In the genomic region with DNA sequence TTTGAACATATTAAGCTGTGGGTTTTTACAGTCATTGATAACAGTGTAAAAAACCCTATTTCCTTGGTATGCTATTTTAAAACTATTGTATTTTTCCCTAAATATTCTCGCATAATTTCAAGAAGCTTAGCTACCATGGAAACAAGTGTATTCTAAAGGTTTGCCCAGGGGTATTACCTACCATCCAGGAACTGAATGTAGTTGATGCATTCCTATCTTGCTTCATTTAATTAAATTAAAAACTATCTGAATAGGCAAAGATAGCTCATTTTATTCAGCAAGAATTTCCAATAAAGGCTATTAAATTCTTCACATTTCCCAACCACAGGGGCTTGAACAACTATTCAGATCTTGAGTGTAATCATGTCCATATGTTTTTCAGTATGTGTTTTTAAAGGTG, we compare ENCODE assay signal across 22 mouse cellular contexts.
DNase-seq lines count a peak whose midpoint lies in the region; ATAC-seq and TF ChIP-seq lines count a peak whose summit lies in the region.
"Had no signal": no experiment of that assay in that cellular context is flagged by ENCODE, and none has a peak within 500 bp of the region (broad histone marks: within the 10 kb centered on the region; RNA-seq: fewer than 3 reads in every experiment).

No protein-coding gene starts in this region.

- H3K4me3 ChIP-seq in midbrain, embryonic 11.5 days (ENCODE audit: low read depth, low read length), result no peak overlapping the region
- H3K4me3 ChIP-seq in midbrain, embryonic 10.5 days, result no peak overlapping the region
- no peak overlapping the region for H3K4me3 ChIP-seq in midbrain, embryonic 14.5 days (replicated peaks; ENCODE audit: low read depth, low read length)
- no peak overlapping the region for H3K4me3 ChIP-seq in midbrain, embryonic 16.5 days (ENCODE audit: low read depth, low read length)

- no peak overlapping the region for H3K4me2 ChIP-seq in midbrain, embryonic 11.5 days
- no peak overlapping the region for H3K4me2 ChIP-seq in midbrain, embryonic 14.5 days (ENCODE audit: low read length)
- no peak overlapping the region for H3K4me2 ChIP-seq in midbrain, embryonic 16.5 days (ENCODE audit: low read length)

- no peaks in the 10 kb centered on the region for H3K27me3 ChIP-seq in midbrain, embryonic 11.5 days (ENCODE audit: control insufficient read depth, insufficient read depth, low read length)
- no peaks in the 10 kb centered on the region for H3K27me3 ChIP-seq in midbrain, embryonic 10.5 days (ENCODE audit: low read depth, poor library complexity, severe bottlenecking)
- H3K27me3 ChIP-seq in midbrain, embryonic 14.5 days (ENCODE audit: control insufficient read depth, insufficient read depth, low read length), result no peaks in the 10 kb centered on the region
- H3K27me3 ChIP-seq in midbrain, embryonic 16.5 days (ENCODE audit: control insufficient read depth, insufficient read depth, low read depth, low read length), result no peaks in the 10 kb centered on the region
- H3K27me3 ChIP-seq: CH12.LX, Patski had no signal

- H3K4me1 ChIP-seq in midbrain, embryonic 11.5 days (ENCODE audit: control insufficient read depth, insufficient read depth, low read length), result no peaks in the 10 kb centered on the region
- peaks cover 18% of the 10 kb centered on the region for H3K4me1 ChIP-seq in midbrain, embryonic 10.5 days
- 0 out of 2 replicates have a peak, but pooled peaks cover 10% of the 10 kb centered on the region for H3K4me1 ChIP-seq in midbrain, embryonic 14.5 days (ENCODE audit: control insufficient read depth, insufficient read depth, low read length)
- no peaks in the 10 kb centered on the region for H3K4me1 ChIP-seq in midbrain, embryonic 16.5 days (ENCODE audit: control insufficient read depth, insufficient read depth, low read length)

- no peak overlapping the region for H3K27ac ChIP-seq in midbrain, embryonic 11.5 days (ENCODE audit: low read depth, low read length)
- H3K27ac ChIP-seq in midbrain, embryonic 10.5 days (replicated peaks), result no peak overlapping the region
- H3K27ac ChIP-seq in midbrain, embryonic 14.5 days (replicated peaks; ENCODE audit: low read depth, low read length), result no peak overlapping the region
- no peak overlapping the region for H3K27ac ChIP-seq in midbrain, embryonic 16.5 days (ENCODE audit: low read length)

- H3K9me3 ChIP-seq in midbrain, embryonic 11.5 days (ENCODE audit: control insufficient read depth, low read length), result no peaks in the 10 kb centered on the region
- no peaks in the 10 kb centered on the region for H3K9me3 ChIP-seq in midbrain, embryonic 10.5 days (replicated peaks)
- H3K9me3 ChIP-seq in midbrain, embryonic 14.5 days (ENCODE audit: control insufficient read depth, low read length), result no peaks in the 10 kb centered on the region
- H3K9me3 ChIP-seq in midbrain, embryonic 16.5 days (replicated peaks; ENCODE audit: control insufficient read depth, low read length, poor library complexity, severe bottlenecking), result no peaks in the 10 kb centered on the region
- H3K9me3 ChIP-seq: G1E had no signal

- H3K9ac ChIP-seq in midbrain, embryonic 11.5 days (ENCODE audit: low read length), result no peak overlapping the region
- H3K9ac ChIP-seq in midbrain, embryonic 14.5 days (replicated peaks; ENCODE audit: low read length), result no peak overlapping the region
- no peak overlapping the region for H3K9ac ChIP-seq in midbrain, embryonic 16.5 days (ENCODE audit: low read depth, low read length)

- H3K36me3 ChIP-seq in midbrain, embryonic 11.5 days (ENCODE audit: control insufficient read depth, insufficient read depth, low read length), result no peaks in the 10 kb centered on the region
- no peaks in the 10 kb centered on the region for H3K36me3 ChIP-seq in midbrain, embryonic 10.5 days
- no peaks in the 10 kb centered on the region for H3K36me3 ChIP-seq in midbrain, embryonic 14.5 days (ENCODE audit: control insufficient read depth, insufficient read depth, low read length)
- H3K36me3 ChIP-seq in midbrain, embryonic 16.5 days (ENCODE audit: control insufficient read depth, insufficient read depth, low read length), result no peaks in the 10 kb centered on the region
- H3K36me3 ChIP-seq: G1E had no signal

- TF ChIP-seq CTCF in brain, embryonic 14.5 days (IDR thresholded peaks at IDR 0.05; ENCODE audit: borderline replicate concordance, extremely low read depth, insufficient read depth, insufficient read length), result no peak

- 57% methylated on average over 1 of the region's 1 CpGs for WGBS in midbrain, embryonic 11.5 days
- WGBS in midbrain, embryonic 10.5 days, result 70% methylated on average over 1 of the region's 1 CpGs
- WGBS in midbrain, embryonic 14.5 days, result 30% methylated on average over 1 of the region's 1 CpGs
- WGBS in midbrain, embryonic 16.5 days, result 39% methylated on average over 1 of the region's 1 CpGs

- TF ChIP-seq POLR2A in brain, embryonic 14.5 days (IDR thresholded peaks at IDR 0.05; ENCODE audit: borderline replicate concordance, extremely low read depth, insufficient read depth, insufficient read length, poor library complexity, severe bottlenecking), result no peak

- ATAC-seq in midbrain, embryonic 11.5 days (ENCODE audit: low FRiP score), result no peak
- no peak for ATAC-seq in midbrain, embryonic 14.5 days (ENCODE audit: low FRiP score, low TSS enrichment)
- no peak for ATAC-seq in midbrain, embryonic 16.5 days
- ATAC-seq: activated CD4-positive, CD25-positive, alpha-beta regulatory T cell, adult 4 months; CD4-positive, CD25-positive, alpha-beta regulatory T cell, adult 4 months; Patski had no signal

- peak; percentile 69 for DNase-seq in midbrain, embryonic 11.5 days (ENCODE audit: low spot score, missing footprints)
- DNase-seq in midbrain, embryonic 10.5 days (ENCODE audit: low spot score), result no peak
- DNase-seq in midbrain, embryonic 14.5 days, result peak; percentile 51
- peak; percentile 13 for DNase-seq in brain, embryonic 14.5 days (ENCODE audit: low read depth)
- no peak for DNase-seq in kidney, adult 11 months
- DNase-seq: adrenal gland, adult 2 months; adrenal gland, adult 8-10 months; adrenal gland, postnatal 10 days; adrenal gland, postnatal 14 days; adrenal gland, postnatal 25 days; adrenal gland, postnatal 36 days; B cell, adult 2 months; cerebellum, adult 11 months; cerebellum, adult 11-12 months; cerebellum, adult 18-20 months; cerebellum, adult 2 months had no signal

Comparison
In these comparisons a context has a peak if more than half of its experiments do, and no peak if none do; other contexts are left out.
1. DNase-seq: peak in midbrain, embryonic 11.5 days (single experiment), midbrain, embryonic 14.5 days (single experiment) and brain, embryonic 14.5 days (single experiment); none in midbrain, embryonic 10.5 days (single experiment) and kidney, adult 11 months (single experiment).